Mouse (Mus musculus): ENCODE data around the gene Rapgef4.

DNA sequence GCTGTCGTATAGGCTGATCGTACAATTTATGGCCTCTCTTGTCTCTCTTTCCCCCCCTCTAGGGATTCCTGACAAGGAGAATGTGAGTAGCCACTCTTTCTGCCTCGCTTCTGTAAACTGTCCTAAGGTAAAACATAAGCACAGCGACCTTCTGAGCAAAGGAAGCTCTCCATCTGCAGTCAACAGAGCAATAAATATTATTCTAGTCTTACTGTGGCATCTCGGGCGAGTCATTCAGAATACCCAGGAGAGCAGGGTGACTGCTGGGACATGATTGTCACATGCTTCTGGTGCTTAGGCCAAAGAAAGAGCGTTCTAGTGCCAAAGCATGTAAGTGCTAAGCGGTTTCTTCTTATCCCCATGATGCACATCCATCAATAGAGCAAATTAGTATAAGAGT lies 160.1 kb downstream of the Rapgef4 start:
- no peak for TF ChIP-seq CTCF (IDR thresholded peaks at IDR 0.05; ENCODE audit: insufficient read depth, low read length)
- TF ChIP-seq POLR2A (IDR thresholded peaks at IDR 0.05; ENCODE audit: borderline replicate concordance, extremely low read depth, low read depth, low read length): no peak
